8 mouse cellular contexts compared by ENCODE assay signal in genomic region chr17:46496623-46497434, GRCm38 (mm10). TPM values are rescaled to one million over a fixed set of nuclear protein-coding genes. Genes with fewer than 3 reads are reported as not detected.
DNase-seq lines count a peak whose midpoint lies in the region; ATAC-seq lines count a peak whose summit lies in the region.

Gene Dnph1 (plus strand): TSS chr17:46496711.

- no peak within 1 kb of the TSS for H3K27ac ChIP-seq in embryonic facial prominence, embryonic 13.5 days
- H3K27ac ChIP-seq in limb, embryonic 10.5 days: peak within 1 kb of the TSS; percentile 89
- peak within 1 kb of the TSS; percentile 42; the same call in 1 of the 2 replicates for H3K27ac ChIP-seq in midbrain, embryonic 12.5 days (replicated peaks)

- peak within 1 kb of the TSS; percentile 87 for H3K4me2 ChIP-seq in embryonic facial prominence, embryonic 13.5 days
- peak within 1 kb of the TSS; percentile 81 for H3K4me2 ChIP-seq in midbrain, embryonic 12.5 days (replicated peaks)

- peaks cover 30% of the 10 kb centered on the region for H3K36me3 ChIP-seq in embryonic facial prominence, embryonic 13.5 days
- peaks cover 32% of the 10 kb centered on the region for H3K36me3 ChIP-seq in limb, embryonic 10.5 days
- peaks cover 32% of the 10 kb centered on the region for H3K36me3 ChIP-seq in midbrain, embryonic 12.5 days

- ATAC-seq in embryonic facial prominence, embryonic 13.5 days (ENCODE audit: insufficient number of reproducible peaks, insufficient read depth, low FRiP score, low TSS enrichment, low read depth): peak; percentile 91
- ATAC-seq in midbrain, embryonic 12.5 days (ENCODE audit: low FRiP score, low read depth): peak; percentile 96

- peak within 1 kb of the TSS; percentile 64 for H3K4me3 ChIP-seq in embryonic facial prominence, embryonic 13.5 days
- peak within 1 kb of the TSS; percentile 79 for H3K4me3 ChIP-seq in limb, embryonic 10.5 days
- peak within 1 kb of the TSS; percentile 66 for H3K4me3 ChIP-seq in midbrain, embryonic 12.5 days

- peak; percentile 91 for DNase-seq in 416B (ENCODE audit: low read depth)
- peak; percentile 53 to 65 for DNase-seq in adrenal gland, postnatal 4 days (ENCODE audit: low spot score in 2 of 2)
- DNase-seq in heart, adult 18-20 months: peak; percentile 60 to 76
- DNase-seq in kidney, adult 18-20 months: peak; percentile 78
- DNase-seq in limb, embryonic 10.5 days (ENCODE audit: low spot score): peak; percentile 92
- DNase-seq in spleen, adult 12 weeks (ENCODE audit: low spot score): peak; percentile 48

- peaks cover 17% of the 10 kb centered on the region for H3K4me1 ChIP-seq in embryonic facial prominence, embryonic 13.5 days
- H3K4me1 ChIP-seq in limb, embryonic 10.5 days: peaks cover 18% of the 10 kb centered on the region
- H3K4me1 ChIP-seq in midbrain, embryonic 12.5 days: peaks cover 9% of the 10 kb centered on the region; the same call in 1 of the 2 replicates

- WGBS in embryonic facial prominence, embryonic 13.5 days: under 1% methylated on average over 44 of the region's 44 CpGs
- WGBS in limb, embryonic 10.5 days: under 1% methylated on average over 44 of the region's 44 CpGs
- under 1% methylated on average over 44 of the region's 44 CpGs for whole genome bisulfite sequencing in midbrain, embryonic 12.5 days

- peaks cover 26% of the 10 kb centered on the region for H3K27me3 ChIP-seq in embryonic facial prominence, embryonic 13.5 days
- H3K27me3 ChIP-seq in limb, embryonic 10.5 days (ENCODE audit: low read depth, poor library complexity, severe bottlenecking): peaks cover 31% of the 10 kb centered on the region
- peaks cover 22% of the 10 kb centered on the region for H3K27me3 ChIP-seq in midbrain, embryonic 12.5 days

- H3K9ac ChIP-seq in embryonic facial prominence, embryonic 13.5 days: peak within 1 kb of the TSS; percentile 86
- H3K9ac ChIP-seq in midbrain, embryonic 12.5 days (replicated peaks): peak within 1 kb of the TSS; percentile 74

- H3K9me3 ChIP-seq in embryonic facial prominence, embryonic 13.5 days: no peaks in the 10 kb centered on the region
- H3K9me3 ChIP-seq in limb, embryonic 10.5 days (replicated peaks): no peaks in the 10 kb centered on the region
- no peaks in the 10 kb centered on the region for H3K9me3 ChIP-seq in midbrain, embryonic 12.5 days

RNA-seq across cellular contexts. Expression of gene Dnph1, which starts in this region (rescaled TPM):
- 1 to 10 TPM; 9.2 to 9.3 TPM for total RNA-seq in adrenal gland, postnatal 4 days (2021)
- polyA plus RNA-seq in embryonic facial prominence, embryonic 13.5 days (2015; fragmentation: Nextera tagmentation; extraction: Ambion mirVana): 60.8 and 63.5 TPM in 2 replicates
- total RNA-seq in heart, adult 18-20 months (2021): 1 to 10 TPM; 1.2 to 1.5 TPM
- 70.1 and 78.6 TPM in 2 replicates for polyA plus RNA-seq in limb, embryonic 10.5 days (2016; fragmentation: Nextera tagmentation; extraction: Ambion mirVana)
- 53.1 and 58.0 TPM in 2 replicates for polyA plus RNA-seq in midbrain, embryonic 12.5 days (2016; fragmentation: Nextera tagmentation; extraction: Ambion mirVana)

Comparison
In these comparisons a context has a peak if more than half of its experiments do, and no peak if none do; other contexts are left out.
1. RNA of gene Dnph1 (total RNA-seq): 9.2 to 9.3 TPM in adrenal gland, postnatal 4 days; 1.2 to 1.5 TPM in heart, adult 18-20 months; every median in the first group is over 4 times any median in the second.
2. Peak in every context shown above with its lines, with median percentiles within 50 percentile points of each other: DNase-seq and H3K4me3 ChIP-seq.